Mouse (Mus musculus) small intestine, adult 2 months (tissue): ENCODE results near the gene Dok1.

ENCODE experiments used
- CTCF ChIP-seq: fragments of 200-500 bp; IDR thresholded peaks from 2 replicates; pipeline ENCODE4 v1.5.1; 2012; ENCODE audit warnings: low read depth, mild to moderate bottlenecking, control low read depth, inconsistent platforms, low read length, moderate library complexity, mixed read lengths; ENCODE audit not compliant: insufficient replicate concordance, insufficient read length; ENCODE audit errors: extremely low read depth
- POLR2A ChIP-seq: fragments of 200-500 bp; IDR thresholded peaks from 2 replicates; pipeline ENCODE4 v1.6.1; 2012; ENCODE audit warnings: low read depth, mild to moderate bottlenecking, control low read depth, inconsistent platforms, low read length, moderate library complexity

GRCm38 (mm10) chr6:82997511-82998102, 35.7 kb downstream of the Dok1 start:
- TF ChIP-seq POLR2A, result no peak
- no peak for TF ChIP-seq CTCF
